Mouse (Mus musculus) adrenal gland, postnatal 25 days (tissue): ENCODE measurements around the gene Sgcg. TPM values are rescaled to one million over a fixed set of nuclear protein-coding genes. Genes with fewer than 3 reads are reported as not detected.

Experiments used
- DNase-seq: peaks from one replicate; pipeline ENCODE4 v3.0.0; 2021; ENCODE audit warnings: mixed read lengths
- long read RNA-seq: library from polyadenylated mRNA; stranded (forward); transcript quantifications from one replicate; pipeline ENCODE4 v2.0.0, GENCODE M21; 2021
- total RNA-seq: library from RNA; stranded (reverse); gene quantifications from 2 replicates; pipeline ENCODE4 v1.2.3, GENCODE M21; 2021

Sgcg gene
- 0.62 and 1.2 TPM in 2 replicates for total RNA-seq
- long read RNA-seq, partial matches to known transcripts = 0 of 1 reads
- long read RNA-seq, other reads (novel, unspliced or antisense) = 0 of 1 reads

DNA sequence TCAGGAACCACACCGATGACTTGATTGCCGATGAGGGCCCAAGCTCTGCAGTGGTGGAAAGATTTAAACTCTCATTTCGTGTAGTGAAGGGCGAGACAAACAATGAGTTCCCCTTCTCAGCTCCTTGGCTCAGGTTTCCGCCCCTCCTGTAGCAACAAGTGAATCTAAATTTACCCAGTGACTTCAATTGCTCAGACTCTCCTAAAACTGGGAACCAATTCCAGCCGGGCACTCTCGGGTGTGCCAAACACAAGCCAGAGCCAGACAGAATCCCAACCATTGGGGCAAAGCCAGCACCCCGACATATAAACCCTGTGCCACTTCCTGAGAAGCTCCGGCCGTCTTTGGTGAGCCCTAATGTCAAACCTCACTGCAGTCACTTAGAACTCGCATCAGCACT, at the start of gene Sgcg:
Gene Sgcg, minus strand, starts transcription at position 139 of the 400 bp plus-strand sequence.
- peak; percentile 5 for DNase-seq

GRCm38 (mm10) chr14:61303969-61304609, 45.8 kb upstream of the Sgcg start:
- DNase-seq = no peak

- no peak for DNase-seq
Measured at GRCm38 (mm10) chr14:61302428-61302827, 44.1 kb upstream of the Sgcg start.

DNA sequence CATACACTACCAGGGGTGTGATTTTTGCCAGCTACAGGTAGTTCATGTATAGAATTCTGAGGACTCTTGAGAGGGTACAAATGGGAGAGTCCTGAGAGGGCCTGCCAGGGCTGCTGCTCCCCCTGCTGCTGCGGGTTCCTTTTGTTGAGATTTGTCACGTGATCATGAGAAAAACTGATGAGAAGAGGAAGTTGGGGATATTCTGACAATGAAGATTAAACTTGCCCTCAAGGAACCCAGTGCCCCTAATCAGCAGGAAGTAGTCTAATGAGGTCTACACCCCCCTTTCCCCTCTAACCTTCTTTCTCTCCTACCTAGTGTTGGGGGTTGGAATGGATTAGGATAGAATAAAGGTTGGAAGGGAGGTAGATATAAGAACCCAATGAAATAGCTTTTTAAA, 43.0 kb upstream of the Sgcg start:
- DNase-seq = no peak

DNA sequence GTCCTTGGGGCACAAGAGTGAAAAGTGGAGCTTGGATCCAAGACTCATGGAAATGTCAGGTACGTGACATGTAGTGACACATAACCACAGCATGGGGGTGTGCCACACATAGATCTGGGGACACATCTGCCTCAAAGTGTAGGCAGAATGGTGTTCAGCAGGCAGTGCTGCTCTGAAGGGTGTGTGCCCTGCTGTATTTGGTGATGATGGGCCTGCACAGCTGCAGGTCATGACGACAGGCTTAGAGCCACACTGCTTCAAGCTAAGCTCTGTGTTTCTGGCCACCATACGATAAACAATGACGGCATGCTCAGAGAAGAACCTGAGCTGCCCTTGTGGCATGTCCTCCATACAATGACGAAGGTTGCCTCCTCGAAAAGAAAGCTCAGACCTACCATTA, 41.5 kb upstream of the Sgcg start:
- DNase-seq = no peak

- peak; percentile 54 for DNase-seq
Measured at GRCm38 (mm10) chr14:61294738-61295079, 36.4 kb upstream of the Sgcg start.

DNA sequence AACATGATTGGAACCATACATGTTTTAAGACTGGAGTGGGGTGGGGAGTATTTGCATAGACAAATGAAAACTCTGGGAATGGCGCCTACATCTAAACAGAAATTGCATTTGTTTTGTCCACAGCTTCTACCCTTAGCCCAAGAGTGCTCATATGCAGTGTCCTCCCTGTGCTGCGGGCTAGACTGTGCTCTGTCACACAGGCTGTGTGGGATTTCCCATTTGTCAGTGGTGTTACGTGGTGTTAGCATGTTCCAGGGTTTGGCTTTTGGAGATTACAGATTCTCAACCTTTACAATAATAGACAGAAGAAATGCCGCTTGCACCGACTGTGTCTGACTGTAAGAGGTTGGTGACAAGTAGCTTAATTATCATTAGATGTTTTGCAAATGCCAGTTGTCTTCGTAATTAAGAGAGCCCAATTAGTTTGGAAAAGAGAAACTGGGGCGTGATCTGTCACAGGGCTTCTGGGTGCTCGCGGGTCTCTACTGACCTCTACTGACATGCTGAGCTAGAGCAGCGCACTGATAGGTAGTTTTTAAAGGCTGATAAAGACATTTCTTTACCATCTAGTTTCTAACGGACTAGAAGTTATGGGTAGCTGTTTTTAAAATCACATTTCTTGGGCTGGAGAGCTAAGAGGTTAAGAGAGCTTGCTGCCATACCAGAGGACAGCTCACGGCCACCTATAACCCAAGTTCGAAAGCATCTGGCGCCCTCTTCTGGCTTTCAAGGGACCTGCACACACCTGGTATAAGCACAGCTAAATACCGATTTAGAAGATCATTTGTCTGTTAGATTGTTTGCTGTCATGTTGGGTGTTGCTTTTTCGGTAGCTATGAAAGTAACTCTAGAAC, 35.8 kb upstream of the Sgcg start:
- DNase-seq = peak; percentile 61

DNA sequence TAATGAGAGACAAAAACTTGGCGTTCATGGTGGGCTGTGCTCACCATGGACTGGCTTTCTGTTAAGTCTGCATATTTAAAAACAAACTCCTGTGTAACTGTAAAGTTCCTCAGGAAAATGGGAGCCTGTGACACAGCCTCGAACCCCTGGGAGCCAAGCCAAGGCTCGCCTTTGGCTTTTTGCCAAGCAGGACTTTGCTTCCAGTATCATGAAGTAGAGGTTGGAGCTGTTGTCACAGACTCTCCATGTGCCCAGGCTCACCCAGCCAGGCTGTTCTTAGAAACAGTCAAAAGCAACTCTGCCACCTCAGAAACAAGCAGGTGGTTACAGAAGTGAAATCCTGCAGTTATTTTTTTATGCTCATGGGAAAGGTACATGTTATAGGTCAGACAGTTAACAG, 32.4 kb upstream of the Sgcg start:
- peak; percentile 73 for DNase-seq

- DNase-seq = no peak
Measured at GRCm38 (mm10) chr14:61288606-61289286, 30.5 kb upstream of the Sgcg start.

- no peak for DNase-seq
Measured at GRCm38 (mm10) chr14:61278676-61279300, 20.5 kb upstream of the Sgcg start.

DNA sequence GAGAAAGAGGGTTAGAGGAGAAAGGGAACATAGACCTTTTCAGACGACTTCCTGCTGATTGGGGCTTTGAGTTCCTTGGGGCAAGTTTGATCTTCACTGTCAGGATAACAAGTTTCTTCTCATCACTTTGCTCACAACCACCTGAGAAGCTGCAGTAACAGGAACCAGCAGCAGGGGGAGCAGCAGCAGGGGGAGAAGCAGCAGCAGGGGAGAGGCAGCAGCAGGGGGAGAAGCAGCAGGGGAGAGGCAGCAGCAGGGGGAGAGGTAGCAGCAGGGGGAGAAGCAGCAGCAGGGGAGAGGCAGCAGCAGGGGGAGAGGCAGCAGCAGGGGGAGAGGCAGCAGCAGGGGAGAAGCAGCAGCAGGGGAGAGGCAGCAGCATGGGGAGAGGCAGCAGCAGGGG, 19.0 kb upstream of the Sgcg start:
- DNase-seq = peak; percentile 56

- no peak for DNase-seq
Measured at GRCm38 (mm10) chr14:61274414-61275198, 16.3 kb upstream of the Sgcg start.

DNA sequence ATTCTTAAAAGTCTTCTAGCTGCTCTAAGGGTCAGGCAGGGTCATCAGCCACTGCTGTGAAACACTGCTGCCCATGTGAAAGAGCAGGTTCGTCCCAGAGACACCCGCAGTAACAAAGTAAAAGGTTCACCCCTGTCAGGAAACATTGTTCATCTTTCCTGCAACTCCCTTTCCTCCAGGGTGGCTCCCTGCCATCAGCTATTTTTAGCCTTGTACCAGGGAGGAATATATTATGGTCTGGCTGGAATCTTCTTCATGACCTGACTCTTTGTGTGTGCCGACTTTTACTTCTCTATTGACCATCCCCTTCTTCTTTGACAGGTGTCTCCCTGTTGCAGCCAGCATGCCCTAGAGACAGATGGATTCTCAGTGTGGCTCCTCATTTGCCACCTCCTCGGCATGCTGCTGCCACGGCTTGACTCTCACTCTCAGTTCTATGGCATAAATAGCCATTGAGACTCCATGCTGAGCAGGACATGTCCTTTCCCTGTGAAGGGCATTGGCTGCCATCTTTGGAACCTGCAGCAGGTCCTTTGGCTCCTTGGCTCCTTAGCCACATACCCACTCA, 9.7 kb upstream of the Sgcg start:
- DNase-seq = no peak

DNA sequence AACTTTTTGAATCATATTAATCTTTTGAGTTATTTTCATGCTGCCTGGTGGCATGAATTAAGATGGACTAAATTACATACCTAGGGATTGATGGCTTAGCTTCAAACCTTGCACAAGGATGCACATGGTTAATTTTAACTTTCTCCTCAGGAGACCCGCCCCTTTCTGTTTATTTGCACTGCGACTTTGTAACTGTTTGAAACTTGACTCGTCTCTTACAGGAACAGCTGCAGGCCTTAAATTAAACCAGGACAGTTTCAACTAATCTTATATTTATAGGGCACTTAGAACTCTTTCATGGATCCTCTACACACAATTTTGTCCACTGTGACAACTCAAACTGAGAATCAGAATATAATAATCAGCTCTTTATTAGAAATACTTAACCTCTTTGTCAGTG, 794 bp upstream of the Sgcg start:
- DNase-seq = no peak

DNA sequence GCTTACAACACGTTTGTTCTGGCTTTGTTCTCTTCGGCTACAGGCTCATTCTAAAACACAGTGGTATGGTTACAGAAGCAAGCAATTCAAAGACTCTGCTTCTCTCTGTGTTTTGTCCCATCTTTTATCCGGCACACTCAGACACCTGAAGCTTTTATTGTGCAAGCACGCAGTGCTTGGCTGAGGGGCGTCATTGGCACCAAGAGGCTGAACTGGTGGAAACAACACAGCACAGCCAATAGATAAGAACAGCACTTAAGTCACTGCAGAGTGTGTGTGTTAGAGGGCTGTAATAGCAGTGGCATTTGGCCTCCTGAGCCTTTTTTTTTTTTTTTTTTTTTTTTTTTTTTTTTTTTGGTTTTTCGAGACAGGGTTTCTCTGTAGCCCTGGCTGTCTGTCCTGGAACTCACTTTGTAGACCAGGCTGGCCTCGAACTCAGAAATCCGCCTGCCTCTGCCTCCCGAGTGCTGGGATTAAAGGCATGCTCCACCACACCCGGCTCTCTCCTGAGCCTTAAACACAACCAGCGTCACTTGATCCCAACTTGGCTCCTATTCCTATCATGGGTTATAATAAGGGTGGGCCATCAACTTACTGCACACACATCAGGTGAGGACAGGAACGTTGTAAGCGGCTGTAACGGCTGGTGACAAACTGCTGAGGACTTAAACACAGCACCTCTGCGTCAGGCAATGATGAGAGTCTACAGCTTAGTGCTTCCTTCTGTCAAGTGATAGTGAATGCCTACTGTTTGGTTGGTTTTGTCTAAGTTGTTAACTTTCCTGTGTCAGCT, 5.5 kb downstream of the Sgcg start:
- no peak for DNase-seq

- no peak for DNase-seq
Measured at GRCm38 (mm10) chr14:61246444-61246843, 11.8 kb downstream of the Sgcg start.

DNA sequence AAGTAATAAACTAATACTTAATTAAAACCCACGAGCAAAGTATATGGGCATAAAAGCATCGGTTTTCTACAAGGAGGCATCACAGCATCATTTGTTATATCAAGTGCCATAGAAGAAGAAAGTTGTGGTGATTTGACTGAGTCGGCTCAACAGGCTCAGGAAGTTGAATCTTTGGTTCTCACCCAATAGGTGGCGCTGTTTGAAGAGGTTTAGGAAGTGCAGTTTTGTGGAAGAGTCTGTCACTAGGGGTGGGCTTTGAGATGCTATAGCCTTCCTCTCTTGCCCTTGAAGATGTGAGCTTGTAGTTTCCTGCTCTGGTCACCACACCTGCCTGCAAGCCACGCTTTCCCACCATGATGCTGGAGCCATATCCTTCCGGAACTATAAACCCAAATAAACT, 15.7 kb downstream of the Sgcg start:
- DNase-seq = no peak

GRCm38 (mm10) chr14:61238751-61239150, 19.5 kb downstream of the Sgcg start:
- peak; percentile 10 for DNase-seq

DNA sequence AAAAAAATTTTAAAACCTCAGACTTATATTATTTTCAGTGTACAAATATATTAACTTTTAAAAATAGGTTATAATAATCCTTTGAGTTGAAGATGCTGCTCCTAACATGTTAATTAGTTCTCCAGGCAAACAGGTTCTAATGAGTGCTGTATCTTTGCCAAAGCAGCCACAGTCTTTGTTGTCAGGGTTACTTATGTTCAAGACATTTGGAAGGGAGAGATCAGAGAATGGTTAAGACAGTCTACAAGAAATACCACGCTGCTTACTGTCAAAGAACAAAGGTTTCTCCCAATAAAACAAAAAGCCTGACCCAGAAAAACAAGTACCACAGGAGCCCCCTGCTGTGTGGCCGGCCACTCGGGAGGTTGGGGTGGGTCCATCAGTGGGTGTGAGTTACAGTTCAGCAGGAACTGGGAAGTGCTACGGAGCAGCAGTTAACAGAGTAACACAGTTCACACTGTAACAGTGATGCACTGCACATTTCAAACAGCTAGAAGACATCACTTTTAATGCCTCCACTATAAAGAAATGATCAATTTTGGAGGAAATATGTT, 21.1 kb downstream of the Sgcg start:
- DNase-seq = no peak

DNA sequence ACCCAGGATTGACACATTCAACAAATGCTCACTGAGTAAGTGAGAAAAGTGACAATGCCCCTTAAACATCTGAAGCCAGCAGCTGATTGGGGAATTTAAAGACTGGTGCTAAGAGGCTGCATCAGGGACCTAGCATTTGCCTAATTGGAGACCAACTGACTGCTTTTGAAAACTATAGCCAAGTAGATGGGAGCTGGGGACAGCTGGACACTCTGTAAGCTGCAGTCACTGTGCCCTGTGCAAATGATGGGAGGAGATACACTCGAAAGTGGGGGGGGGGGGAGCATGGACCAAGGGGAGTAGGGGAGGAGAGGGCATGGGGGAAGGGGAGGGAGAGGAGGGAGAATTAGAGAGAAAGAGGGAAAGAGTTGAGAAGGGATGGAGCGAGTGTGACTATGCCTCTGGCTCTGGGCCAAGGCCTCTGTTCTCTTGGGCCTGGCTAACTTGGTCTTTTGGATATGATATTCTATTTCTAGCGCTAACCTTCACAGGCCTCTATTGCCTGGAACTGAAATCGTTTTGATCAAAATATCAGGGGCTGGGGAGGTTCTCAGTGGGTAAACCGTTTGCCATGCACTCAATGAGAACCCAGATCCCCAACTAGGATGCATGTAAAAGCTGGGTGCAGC, 22.3 kb downstream of the Sgcg start:
- peak; percentile 58 for DNase-seq
